Mouse (Mus musculus) forebrain, postnatal 0 days (tissue): ENCODE measurements around the gene Bmp2k. TPM values are rescaled to one million over a fixed set of nuclear protein-coding genes. Genes with fewer than 3 reads are reported as not detected.

Experiments used
- ATAC-seq: fragments of 200-750 bp; cut with Nextera tagmentation; 2 replicates; pipeline ENCODE4 v1.8.0; 2017; ENCODE audit warnings: mild to moderate bottlenecking, moderate library complexity
- DNase-seq: peaks from one replicate; pipeline ENCODE4 v3.0.0-alpha.2; 2015
- H3K27ac ChIP-seq: fragments of 300-500 bp; sonication (generic); 2 replicates; pipeline ENCODE4 v1.5.1; 2014; ENCODE audit warnings: low read depth, mild to moderate bottlenecking, antibody characterized with exemption, low read length, moderate library complexity, mixed read lengths
- H3K27me3 ChIP-seq: fragments of 300-500 bp; sonication (generic); 2 replicates; pipeline ENCODE4 v1.6.1; 2014; ENCODE audit warnings: mild to moderate bottlenecking, low read length, mixed read lengths; ENCODE audit not compliant: insufficient read depth
- H3K36me3 ChIP-seq: fragments of 300-500 bp; sonication (generic); 2 replicates; pipeline ENCODE4 v1.6.1; 2014; ENCODE audit warnings: mild to moderate bottlenecking, moderate library complexity; ENCODE audit not compliant: insufficient read depth
- H3K4me1 ChIP-seq: fragments of 300-500 bp; sonication (generic); 2 replicates; pipeline ENCODE4 v1.6.1; 2014; ENCODE audit warnings: antibody characterized with exemption; ENCODE audit not compliant: insufficient read depth
- H3K4me2 ChIP-seq: fragments of 300-500 bp; sonication (generic); 2 replicates; pipeline ENCODE4 v1.6.1; 2014; ENCODE audit warnings: low read depth, mild to moderate bottlenecking, moderate library complexity
- H3K4me3 ChIP-seq: fragments of 300-500 bp; sonication (generic); 2 replicates; pipeline ENCODE4 v1.5.1; 2014; ENCODE audit warnings: low read depth, low read length, mixed read lengths
- H3K9ac ChIP-seq: fragments of 300-500 bp; sonication (generic); 2 replicates; pipeline ENCODE4 v1.6.1; 2014; ENCODE audit warnings: mild to moderate bottlenecking
- H3K9me3 ChIP-seq: fragments of 300-500 bp; sonication (generic); 2 replicates; pipeline ENCODE4 v1.6.1; 2016; ENCODE audit warnings: low read length
- CTCF ChIP-seq: sonication (generic); IDR thresholded peaks from 2 replicates; pipeline ENCODE4 v1.5.1; 2016; ENCODE audit warnings: antibody characterized with exemption, control low read depth, low read depth
- WGBS: fragments of 180-500 bp; shearing (Covaris S2); extraction: QIAGEN DNeasy Blood & Tissue Kit; methylation state at CpG from one replicate; pipeline ENCODE4 v1.1.7; 2014; 5-methylcytosine and 5-hydroxymethylcytosine counted together
- polyA plus RNA-seq: library from polyadenylated mRNA; unstranded; fragments of >200 nt; fragmentation: Nextera tagmentation; extraction: Ambion mirVana; gene quantifications from 2 replicates; pipeline ENCODE4 v1.2.1, GENCODE M21; 2015
- total RNA-seq: library from RNA; depleted of rRNA; stranded (reverse); fragments of >200 nt; gene quantifications from 2 replicates; pipeline ENCODE4 v1.2.3, GENCODE M21; 2014; rRNA removed

The Bmp2k gene
- 13.8 and 17.9 TPM in 2 replicates for total RNA-seq
- polyA plus RNA-seq, result 5.8 and 7.1 TPM in 2 replicates

GRCm38 (mm10) chr5:96997310-96997801 lies at the start of gene Bmp2k:
TSS of gene Bmp2k (plus strand) at chr5:96997689.
- Histone ChIP-seq H3K4me1 (peaks cover 8% of the 10 kb centered on the region), H3K27ac (peak within 1 kb of the TSS; percentile 85), H3K9ac (peak within 1 kb of the TSS; percentile 74), H3K4me3 (peak within 1 kb of the TSS; percentile 88), H3K27me3 (no peaks in the 10 kb centered on the region), H3K36me3 (no peaks in the 10 kb centered on the region), H3K4me2 (peak within 1 kb of the TSS; percentile 90), H3K9me3 (no peaks in the 10 kb centered on the region)
- DNase-seq, result peak; percentile 94
- WGBS, result 3% methylated on average over 46 of the region's 78 CpGs
- 0 out of 2 replicates have a peak, but pooled peaks have one; percentile 17 for TF ChIP-seq CTCF
- peak; percentile 97 for ATAC-seq

DNA sequence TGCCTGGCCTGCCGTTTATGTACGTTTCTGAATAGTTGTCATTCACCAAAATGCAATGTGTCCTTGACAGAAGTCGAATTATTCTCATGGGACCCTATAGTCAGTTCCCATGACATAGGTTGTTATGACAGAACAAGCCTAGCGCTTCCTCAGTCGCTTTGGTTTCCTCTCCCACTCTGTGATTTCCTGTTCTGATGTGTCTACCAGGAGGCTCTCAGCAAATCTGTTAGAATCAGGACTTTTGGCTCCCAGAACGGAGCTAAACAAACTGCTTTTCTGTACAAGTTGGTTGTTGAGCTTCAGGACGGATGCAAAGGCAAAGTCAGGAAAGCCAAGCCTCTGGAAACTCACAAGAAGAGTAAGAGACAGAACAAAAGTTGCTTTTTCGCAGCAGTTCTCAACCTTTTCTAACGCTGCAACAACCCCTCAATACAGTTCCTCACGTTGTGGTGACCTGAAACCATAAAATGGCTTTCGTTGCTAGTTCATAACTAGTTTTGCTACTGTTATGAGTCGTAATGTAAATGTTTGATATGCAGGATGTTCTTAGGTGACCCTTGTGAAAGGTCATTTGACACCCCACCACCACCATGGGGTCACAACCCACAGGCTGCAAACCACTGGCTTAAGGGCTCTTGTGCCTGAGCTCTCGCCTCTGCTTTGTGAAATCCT lies 48.5 kb upstream of the Bmp2k start:
- Histone ChIP-seq H3K4me1 (no peaks in the 10 kb centered on the region; the same call in 1 of the 2 replicates), H3K4me2 (no peak overlapping the region), H3K4me3 (no peak overlapping the region), H3K27ac (no peak overlapping the region), H3K27me3 (no peaks in the 10 kb centered on the region), H3K36me3 (no peaks in the 10 kb centered on the region), H3K9me3 (no peaks in the 10 kb centered on the region), H3K9ac (no peak overlapping the region)
- ATAC-seq (no peak), DNase-seq (no peak)
- WGBS, result 87% methylated on average over 13 of the region's 13 CpGs
- TF ChIP-seq CTCF, result no peak

DNA sequence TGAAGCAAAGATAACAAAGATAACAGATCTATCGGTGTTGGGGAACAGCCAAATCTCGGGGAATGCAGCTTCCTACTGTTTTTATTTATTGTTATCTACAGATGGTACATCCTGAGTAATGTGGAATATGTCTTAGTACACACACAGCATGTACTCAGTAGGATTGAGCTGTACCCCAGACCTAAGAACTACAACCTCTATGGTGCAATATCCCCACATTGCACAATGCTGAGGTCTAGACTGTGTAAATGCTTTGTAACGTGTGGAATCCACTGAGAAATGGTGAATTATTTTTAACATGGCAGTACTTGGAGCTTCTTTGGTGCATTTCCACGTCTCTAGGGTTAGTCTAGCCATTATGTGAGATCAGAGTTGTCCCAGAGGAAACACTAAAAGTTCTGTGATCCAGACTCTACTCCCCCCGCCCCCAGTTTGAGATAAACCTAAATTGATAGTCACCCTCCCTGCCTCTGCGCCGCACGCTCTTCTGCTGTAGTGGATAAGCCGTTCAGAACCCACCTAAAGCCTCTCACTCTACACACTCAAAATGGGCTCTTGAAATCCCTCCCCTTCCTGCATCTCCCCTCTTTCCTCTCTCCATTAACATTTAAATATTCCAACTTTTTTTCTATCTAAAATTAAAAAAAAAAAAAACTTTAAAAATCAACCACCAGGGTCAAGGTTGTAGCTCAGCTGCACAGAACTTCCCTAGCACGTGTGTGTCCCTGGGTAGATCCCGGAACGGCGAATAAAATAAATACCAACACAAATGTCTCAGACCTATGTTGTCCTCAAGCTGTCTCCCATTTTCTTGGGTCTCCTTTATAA lies 47.4 kb upstream of the Bmp2k start:
- Histone ChIP-seq H3K9me3 (no peaks in the 10 kb centered on the region), H3K4me2 (no peak overlapping the region), H3K4me3 (no peak overlapping the region), H3K4me1 (no peaks in the 10 kb centered on the region; the same call in 1 of the 2 replicates), H3K9ac (no peak overlapping the region), H3K27me3 (no peaks in the 10 kb centered on the region), H3K27ac (no peak overlapping the region), H3K36me3 (no peaks in the 10 kb centered on the region)
- 91% methylated on average over 13 of the region's 13 CpGs for WGBS
- TF ChIP-seq CTCF, result no peak
- no peak for ATAC-seq
- no peak for DNase-seq

GRCm38 (mm10) chr5:96950667-96951492 lies 46.6 kb upstream of the Bmp2k start:
- WGBS, result 84% methylated on average over 10 of the region's 10 CpGs
- ATAC-seq, result no peak
- no peaks in the 10 kb centered on the region for H3K27me3 ChIP-seq
- no peak for TF ChIP-seq CTCF
- no peaks in the 10 kb centered on the region for H3K9me3 ChIP-seq
- H3K4me3 ChIP-seq, result no peak overlapping the region
- no peaks in the 10 kb centered on the region for H3K36me3 ChIP-seq
- H3K4me1 ChIP-seq, result no peaks in the 10 kb centered on the region; the same call in 1 of the 2 replicates
- H3K4me2 ChIP-seq, result no peak overlapping the region
- no peak overlapping the region for H3K27ac ChIP-seq
- no peak for DNase-seq
- no peak overlapping the region for H3K9ac ChIP-seq

DNA sequence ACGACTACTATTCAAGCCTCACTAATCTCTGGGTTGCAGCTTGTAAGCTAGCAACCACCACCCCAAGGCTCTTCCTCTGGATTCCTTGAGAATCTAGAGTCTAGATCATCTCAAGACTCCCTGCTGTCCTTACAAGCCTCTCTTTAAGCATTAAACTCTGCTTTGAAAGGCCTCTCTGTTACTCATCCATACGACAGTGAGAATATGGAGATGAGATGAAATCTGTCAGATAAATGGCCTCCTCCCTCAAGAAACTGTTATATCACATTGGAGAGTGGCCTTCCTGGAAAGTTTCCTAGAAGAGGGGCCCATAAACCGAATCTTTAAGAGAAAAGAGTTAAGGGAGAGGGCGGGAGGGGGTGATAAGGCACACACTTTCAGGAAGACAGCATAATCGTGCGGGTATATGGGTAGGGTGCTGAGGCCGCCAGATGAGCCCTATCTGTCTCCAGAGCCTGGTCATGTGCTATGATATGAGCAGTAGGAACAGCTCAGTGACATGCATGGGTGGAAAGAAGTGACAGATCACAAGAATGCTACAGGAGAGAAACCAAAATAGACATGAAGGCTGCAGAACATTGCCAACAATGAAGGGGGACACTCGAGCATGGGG lies 45.9 kb upstream of the Bmp2k start:
- Histone ChIP-seq H3K9ac (no peak overlapping the region), H3K4me1 (no peaks in the 10 kb centered on the region; the same call in 1 of the 2 replicates), H3K4me2 (no peak overlapping the region), H3K4me3 (no peak overlapping the region), H3K27ac (no peak overlapping the region), H3K9me3 (no peaks in the 10 kb centered on the region), H3K27me3 (no peaks in the 10 kb centered on the region), H3K36me3 (no peaks in the 10 kb centered on the region)
- ATAC-seq (no peak), DNase-seq (no peak)
- no peak for TF ChIP-seq CTCF
- 90% methylated on average over 8 of the region's 8 CpGs for WGBS

DNA sequence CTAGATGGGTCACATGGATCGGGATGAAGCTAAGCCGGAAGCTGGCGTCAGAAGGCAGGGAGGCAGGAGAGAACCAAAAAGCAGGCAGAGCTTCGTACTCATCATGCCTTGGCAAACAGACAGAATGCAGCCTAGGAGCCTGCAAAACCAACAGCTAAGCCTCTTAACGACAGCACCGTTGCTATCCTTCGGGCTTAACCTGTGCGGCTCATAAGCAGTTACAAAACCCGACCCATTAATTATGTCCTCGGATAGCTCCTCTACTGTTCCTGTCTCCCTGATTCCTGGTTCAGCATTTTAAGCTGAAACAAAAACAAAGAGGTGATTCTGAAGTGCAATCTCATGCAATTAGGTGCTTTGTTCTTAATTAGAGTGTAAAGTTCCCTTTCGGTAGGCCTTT lies 43.4 kb upstream of the Bmp2k start:
- no peak overlapping the region for H3K27ac ChIP-seq
- H3K9ac ChIP-seq, result no peak overlapping the region
- no peaks in the 10 kb centered on the region for H3K9me3 ChIP-seq
- H3K4me3 ChIP-seq, result no peak overlapping the region
- TF ChIP-seq CTCF, result no peak
- WGBS, result 12% methylated on average over 11 of the region's 11 CpGs
- H3K4me2 ChIP-seq, result no peak overlapping the region; the same call in 1 of the 2 replicates
- DNase-seq (peak; percentile 22), ATAC-seq (peak; percentile 68)
- no peaks in the 10 kb centered on the region for H3K36me3 ChIP-seq
- H3K4me1 ChIP-seq, result no peaks in the 10 kb centered on the region; the same call in 1 of the 2 replicates
- no peaks in the 10 kb centered on the region for H3K27me3 ChIP-seq
